Mouse (Mus musculus) kidney, postnatal 0 days (tissue): ENCODE results near the gene Alpl. TPM values are rescaled to one million over a fixed set of nuclear protein-coding genes. Genes with fewer than 3 reads are reported as not detected.
A peak's percentile ranks its signal among the peaks of the same experiment; 100 is the strongest.

Experiments used
- ATAC-seq: fragments of 200-750 bp; cut with Nextera tagmentation; replicated peaks from 2 replicates; pipeline ENCODE4 v1.8.0; 2017; ENCODE audit warnings: low read depth, moderate number of reproducible peaks, moderate TSS enrichment, moderate library complexity; ENCODE audit not compliant: low FRiP score
- DNase-seq: peaks from one replicate; pipeline ENCODE4 v3.0.0-alpha.2; 2016; ENCODE audit warnings: low spot score
- H3K27ac ChIP-seq: fragments of 300-500 bp; sonication (generic); 2 replicates; pipeline ENCODE4 v1.5.1; 2014; ENCODE audit warnings: mild to moderate bottlenecking
- H3K27me3 ChIP-seq: fragments of 300-500 bp; sonication (generic); 2 replicates; pipeline ENCODE4 v1.6.1; 2014; ENCODE audit warnings: low read length, mixed read lengths; ENCODE audit not compliant: insufficient read depth
- H3K36me3 ChIP-seq: fragments of 300-500 bp; sonication (generic); 2 replicates; pipeline ENCODE4 v1.6.1; 2014; ENCODE audit warnings: low read length, mixed read lengths; ENCODE audit not compliant: insufficient read depth
- H3K4me1 ChIP-seq: fragments of 300-500 bp; sonication (generic); replicated peaks from 2 replicates; pipeline ENCODE4 v1.6.1; 2014; ENCODE audit warnings: antibody characterized with exemption, low read length, mixed read lengths; ENCODE audit not compliant: insufficient read depth
- H3K4me2 ChIP-seq: fragments of 300-500 bp; sonication (generic); 2 replicates; pipeline ENCODE4 v1.6.1; 2014; ENCODE audit warnings: mild to moderate bottlenecking, low read length, moderate library complexity, mixed read lengths
- H3K4me3 ChIP-seq: fragments of 300-500 bp; sonication (generic); replicated peaks from 2 replicates; pipeline ENCODE4 v1.5.1; 2014; ENCODE audit warnings: low read depth, low read length
- H3K9ac ChIP-seq: fragments of 300-500 bp; sonication (generic); 2 replicates; pipeline ENCODE4 v1.6.1; 2014; ENCODE audit warnings: low read depth, low read length
- H3K9me3 ChIP-seq: fragments of 300-500 bp; sonication (generic); replicated peaks from 2 replicates; pipeline ENCODE4 v1.6.1; 2016; ENCODE audit warnings: low read length, inconsistent platforms, mixed read lengths
- CTCF ChIP-seq: IDR thresholded peaks from 2 replicates; pipeline ENCODE4 v1.5.1; 2016; ENCODE audit warnings: antibody characterized with exemption, low read depth, mild to moderate bottlenecking, moderate library complexity
- WGBS: fragments of 180-500 bp; shearing (Covaris S2); extraction: QIAGEN DNeasy Blood & Tissue Kit; methylation state at CpG from one replicate; pipeline ENCODE4 v1.1.7; 2014; 5-methylcytosine and 5-hydroxymethylcytosine counted together
- polyA plus RNA-seq: library from polyadenylated mRNA; unstranded; fragments of >200 nt; fragmentation: Nextera tagmentation; extraction: Ambion mirVana; gene quantifications from 2 replicates; pipeline ENCODE4 v1.2.1, GENCODE M21; 2015

Alpl gene
- polyA plus RNA-seq, 1 experiment from 2014 or later = 34.3 TPM

DNA sequence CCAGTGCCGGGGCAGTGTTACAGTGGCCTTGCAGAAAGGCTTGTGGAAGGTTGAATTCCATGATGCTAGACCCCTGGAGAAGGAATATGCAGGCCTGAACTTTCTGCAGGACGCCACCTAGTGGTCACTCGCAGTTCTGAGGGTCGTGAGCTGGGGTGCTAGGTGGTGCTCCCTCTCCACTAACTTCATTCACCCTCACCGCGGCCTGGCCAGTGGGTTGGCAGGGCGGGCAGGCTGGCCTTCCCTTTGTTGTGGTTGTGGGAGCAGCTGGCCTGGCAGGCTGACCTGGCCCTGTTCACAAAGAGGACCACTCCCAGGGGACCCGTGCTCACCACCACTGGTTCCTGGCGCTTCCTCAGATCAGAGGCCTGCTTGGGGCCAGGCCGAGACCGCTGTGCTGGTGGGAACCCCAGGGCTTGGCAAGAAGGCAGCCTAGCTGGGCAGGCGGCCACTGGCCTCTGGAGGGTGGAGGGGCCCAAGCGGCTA, 51.7 kb downstream of the Alpl start:
- no peaks in the 10 kb centered on the region for H3K27me3 ChIP-seq
- no peaks in the 10 kb centered on the region for H3K9me3 ChIP-seq
- H3K36me3 ChIP-seq = no peaks in the 10 kb centered on the region
- no peak for DNase-seq
- no peak overlapping the region for H3K4me2 ChIP-seq
- no peak overlapping the region for H3K9ac ChIP-seq
- H3K27ac ChIP-seq = no peak overlapping the region
- ATAC-seq = no peak
- no peak overlapping the region for H3K4me3 ChIP-seq
- H3K4me1 ChIP-seq = no peaks in the 10 kb centered on the region
- WGBS = 70% methylated on average over 13 of the region's 13 CpGs
- peak; percentile 59 for TF ChIP-seq CTCF

- Histone ChIP-seq H3K36me3 (no peaks in the 10 kb centered on the region), H3K9ac (no peak overlapping the region), H3K4me2 (no peak overlapping the region), H3K27ac (no peak overlapping the region), H3K4me1 (no peaks in the 10 kb centered on the region), H3K9me3 (no peaks in the 10 kb centered on the region), H3K27me3 (no peaks in the 10 kb centered on the region), H3K4me3 (no peak overlapping the region)
- TF ChIP-seq CTCF = no peak
- no peak for DNase-seq
- 74% methylated on average over 7 of the region's 7 CpGs for WGBS
- no peak for ATAC-seq
Measured at GRCm38 (mm10) chr4:137743791-137744190, 52.4 kb downstream of the Alpl start.

DNA sequence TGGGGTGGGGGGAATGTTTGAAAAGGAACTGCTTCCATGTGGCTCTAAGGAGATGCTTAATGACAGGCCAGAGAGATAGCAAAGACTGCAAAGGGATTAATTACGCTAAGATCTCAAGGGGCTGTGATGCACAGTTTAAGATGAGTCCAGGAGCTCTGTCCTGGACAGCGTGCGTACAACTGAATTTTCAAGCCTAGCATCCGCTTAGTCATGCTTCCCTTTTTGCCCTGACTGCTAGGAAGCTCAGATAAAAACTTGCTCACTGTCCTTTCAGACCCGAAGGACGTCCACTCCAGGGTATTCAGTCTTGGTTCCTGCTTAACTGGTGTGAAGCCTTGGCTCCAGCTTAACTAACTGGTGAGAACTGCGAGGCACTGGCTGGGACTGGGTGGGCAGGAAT, 55.8 kb downstream of the Alpl start:
- no peaks in the 10 kb centered on the region for H3K9me3 ChIP-seq
- no peak for ATAC-seq

DNA sequence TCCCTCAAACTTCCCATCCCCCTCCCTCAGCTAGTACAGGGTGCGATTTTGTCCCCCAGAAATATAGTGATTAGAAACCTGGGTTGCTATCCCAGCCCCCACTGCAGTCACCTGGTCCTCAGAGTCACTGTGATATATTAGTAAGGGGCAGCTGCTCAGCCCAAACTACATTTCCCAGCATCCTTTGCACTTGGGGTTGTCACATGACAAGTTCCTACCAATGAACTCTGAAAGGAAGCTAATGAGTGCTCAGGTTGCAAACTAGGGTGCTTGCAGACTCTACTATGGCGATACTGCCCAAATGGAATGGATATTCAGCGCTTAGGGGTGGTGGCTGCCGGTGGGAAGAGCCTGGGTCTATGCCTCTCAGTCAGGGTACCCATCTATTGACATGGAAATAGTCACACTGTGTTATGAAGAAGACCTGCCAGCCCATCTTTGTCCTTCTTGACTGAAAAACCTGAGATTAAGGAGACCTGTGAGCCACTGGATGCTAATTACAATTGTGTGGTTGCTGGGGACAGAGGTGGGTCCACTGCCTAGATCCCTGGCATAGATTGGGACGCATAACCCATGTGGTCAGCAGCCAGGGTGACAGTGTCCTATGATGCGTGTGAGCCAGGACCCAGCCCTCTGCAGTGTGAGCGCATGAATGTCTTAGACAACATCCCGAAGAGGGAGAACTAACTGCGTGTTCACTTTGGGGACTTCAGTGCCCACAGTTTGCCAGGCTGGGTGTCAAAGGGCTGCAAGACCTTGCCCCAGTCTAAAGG, 56.8 kb downstream of the Alpl start:
- Histone ChIP-seq H3K27me3 (no peaks in the 10 kb centered on the region), H3K4me1 (no peaks in the 10 kb centered on the region; the same call in 1 of the 2 replicates), H3K27ac (no peak overlapping the region), H3K9me3 (no peaks in the 10 kb centered on the region), H3K36me3 (no peaks in the 10 kb centered on the region), H3K4me3 (no peak overlapping the region), H3K9ac (no peak overlapping the region), H3K4me2 (no peak overlapping the region)
- TF ChIP-seq CTCF = no peak
- DNase-seq = peak; percentile 72
- ATAC-seq = 0 out of 2 replicates have a peak, but pooled peaks have one; percentile 25
- WGBS = 49% methylated on average over 9 of the region's 9 CpGs

More for the DNA sequence above, 55.8 kb downstream of the Alpl start:
- H3K4me1 ChIP-seq = no peaks in the 10 kb centered on the region; the same call in 1 of the 2 replicates
- H3K36me3 ChIP-seq = no peaks in the 10 kb centered on the region
- H3K4me2 ChIP-seq = no peak overlapping the region
- no peak overlapping the region for H3K27ac ChIP-seq
- WGBS = 85% methylated on average over 7 of the region's 7 CpGs
- no peak for DNase-seq
- no peak overlapping the region for H3K4me3 ChIP-seq
- H3K9ac ChIP-seq = no peak overlapping the region
- no peaks in the 10 kb centered on the region for H3K27me3 ChIP-seq
- TF ChIP-seq CTCF = no peak

GRCm38 (mm10) chr4:137737760-137738159, 58.4 kb downstream of the Alpl start:
- WGBS = 63% methylated on average over 3 of the region's 3 CpGs
- H3K9ac ChIP-seq = no peak overlapping the region
- H3K27me3 ChIP-seq = no peaks in the 10 kb centered on the region
- H3K36me3 ChIP-seq = no peaks in the 10 kb centered on the region
- no peaks in the 10 kb centered on the region for H3K9me3 ChIP-seq
- no peak for DNase-seq
- no peak for ATAC-seq
- no peak overlapping the region for H3K27ac ChIP-seq
- no peak overlapping the region for H3K4me2 ChIP-seq
- H3K4me1 ChIP-seq = no peaks in the 10 kb centered on the region; the same call in 1 of the 2 replicates
- TF ChIP-seq CTCF = no peak
- H3K4me3 ChIP-seq = no peak overlapping the region

DNA sequence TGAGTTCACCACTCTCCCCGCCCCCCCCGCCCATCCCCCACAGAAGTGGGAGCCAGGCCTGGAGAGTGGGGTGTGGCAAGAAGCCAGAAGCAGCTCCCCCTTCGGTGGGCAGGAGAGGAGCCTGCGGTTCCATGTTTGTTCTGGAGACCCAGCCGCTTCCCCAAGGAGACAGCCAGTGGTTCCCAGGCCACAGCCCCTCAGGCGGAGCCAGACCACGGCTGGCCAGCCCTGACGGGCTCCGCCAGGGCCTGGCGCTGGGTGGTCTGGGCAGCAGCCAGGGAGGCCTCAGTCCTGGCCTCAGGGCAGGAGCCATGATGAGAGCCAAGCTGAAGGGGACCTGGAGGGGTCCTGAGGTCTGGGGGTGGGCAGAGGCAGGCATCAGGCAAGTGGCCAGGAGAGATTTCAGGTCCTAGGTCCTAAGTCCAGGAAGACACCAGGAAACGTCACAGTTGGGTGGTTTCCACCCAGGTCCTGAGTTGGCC, 59.9 kb downstream of the Alpl start:
- Histone ChIP-seq H3K4me1 (no peaks in the 10 kb centered on the region; the same call in 1 of the 2 replicates), H3K36me3 (no peaks in the 10 kb centered on the region), H3K4me3 (no peak overlapping the region), H3K4me2 (no peak overlapping the region), H3K27me3 (no peaks in the 10 kb centered on the region), H3K9me3 (no peaks in the 10 kb centered on the region), H3K9ac (no peak overlapping the region), H3K27ac (no peak overlapping the region)
- no peak for DNase-seq
- 38% methylated on average over 10 of the region's 11 CpGs for WGBS
- ATAC-seq = no peak; the same call in 1 of the 2 replicates
- TF ChIP-seq CTCF = no peak
